Mouse (Mus musculus) NIH3T3 (cell line): ENCODE data around the gene Sfswap.
"Not testable (repeated sequence)": the region's sequence is repeated elsewhere in the genome, so short reads cannot be mapped to it uniquely, and the experiment has no call there.

Source experiments
- DNase-seq: peaks from one replicate; pipeline ENCODE4 v3.0.0-alpha.2; 2012; ENCODE audit warnings: low read depth

Sfswap gene

GRCm38 (mm10) chr5:129500722-129501634 is at the start of gene Sfswap:
Gene Sfswap, plus strand, starts transcription at chr5:129501221.
- peak; percentile 85 for DNase-seq

GRCm38 (mm10) chr5:129452561-129452960 is 48.5 kb upstream of the Sfswap start:
- DNase-seq = no peak

DNA sequence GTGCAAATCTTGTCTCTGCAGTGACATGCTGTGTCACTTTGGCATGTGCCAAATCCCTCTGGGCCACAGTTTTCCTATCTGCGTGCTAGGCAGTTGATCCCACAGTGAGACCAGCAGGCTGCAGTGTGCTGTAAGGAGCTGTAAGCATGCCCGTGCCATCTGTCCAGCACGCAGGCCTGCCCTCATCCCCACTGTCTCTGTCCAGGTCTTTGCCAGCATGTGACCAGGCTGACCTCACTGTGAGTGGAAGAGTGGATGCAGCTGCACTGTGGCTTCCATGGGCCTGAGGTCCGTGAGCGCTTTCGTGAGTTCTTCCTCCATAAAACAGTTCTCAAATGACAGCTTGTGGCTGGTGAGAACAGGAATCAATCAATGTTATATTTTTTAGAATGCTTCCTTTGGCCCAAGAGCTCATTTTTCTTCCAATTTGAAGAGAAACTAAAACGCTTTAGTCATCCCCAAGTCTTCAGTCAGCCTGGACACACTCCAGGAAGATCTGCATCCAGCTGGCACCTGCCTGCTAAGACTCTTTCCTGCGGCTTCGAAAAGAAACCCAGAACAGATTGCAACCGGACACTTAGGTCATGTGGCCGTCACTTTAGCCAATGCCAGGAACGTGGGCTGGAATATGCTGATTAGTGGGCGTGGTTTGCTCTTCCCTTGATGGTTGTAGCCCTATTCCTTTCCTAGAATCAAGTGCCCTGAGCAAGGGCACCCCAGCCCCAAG is 46.1 kb upstream of the Sfswap start:
- peak; percentile 94 for DNase-seq

DNA sequence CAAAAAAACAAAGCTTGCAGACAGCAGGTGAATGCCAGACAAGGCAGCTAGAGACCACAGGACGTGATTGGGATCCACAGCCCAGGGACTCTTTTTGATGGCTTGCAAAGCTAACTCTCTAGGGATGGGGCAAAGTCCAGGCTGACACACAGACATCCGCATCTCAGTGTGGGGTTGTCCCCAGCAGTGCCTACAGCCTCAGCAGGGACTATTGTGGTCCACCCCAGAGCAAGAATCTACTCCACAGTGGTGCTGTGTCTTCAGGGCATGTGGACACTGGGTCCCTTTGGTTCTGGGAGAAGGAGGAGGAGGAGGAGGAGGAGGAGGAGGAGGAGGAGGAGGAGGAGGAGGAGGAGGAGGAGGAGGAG is 45.5 kb upstream of the Sfswap start:
- no peak for DNase-seq

DNA sequence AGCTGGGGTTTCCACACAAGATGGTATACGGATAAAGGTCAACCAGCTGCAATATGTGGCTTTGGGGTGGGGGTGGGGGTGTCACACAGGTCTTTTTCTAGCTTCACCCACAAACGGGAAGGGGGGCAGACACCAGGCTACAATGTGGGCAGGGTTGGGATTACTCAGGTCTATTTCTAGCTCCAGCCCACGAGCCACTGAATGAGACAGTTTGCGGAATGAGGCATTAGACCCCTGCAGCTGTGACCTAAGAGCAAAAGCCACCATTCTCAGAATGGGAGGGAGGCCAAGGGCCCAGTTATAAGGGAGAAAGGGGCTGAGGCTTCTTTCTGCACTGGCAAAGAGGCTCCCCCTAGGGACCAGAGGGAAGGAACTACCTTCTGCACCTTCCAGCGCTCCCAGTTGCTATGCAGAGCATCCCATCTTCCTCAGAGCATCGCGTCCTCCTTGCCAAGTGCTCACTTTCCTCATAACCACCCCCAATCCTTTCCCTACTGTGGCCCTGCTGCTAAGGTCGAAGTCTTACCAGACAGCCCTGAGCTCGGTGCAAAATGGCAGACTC is 44.4 kb upstream of the Sfswap start:
- DNase-seq = no peak

- peak; percentile 9 for DNase-seq
Observed at GRCm38 (mm10) chr5:129458109-129458508, 42.9 kb upstream of the Sfswap start.

DNA sequence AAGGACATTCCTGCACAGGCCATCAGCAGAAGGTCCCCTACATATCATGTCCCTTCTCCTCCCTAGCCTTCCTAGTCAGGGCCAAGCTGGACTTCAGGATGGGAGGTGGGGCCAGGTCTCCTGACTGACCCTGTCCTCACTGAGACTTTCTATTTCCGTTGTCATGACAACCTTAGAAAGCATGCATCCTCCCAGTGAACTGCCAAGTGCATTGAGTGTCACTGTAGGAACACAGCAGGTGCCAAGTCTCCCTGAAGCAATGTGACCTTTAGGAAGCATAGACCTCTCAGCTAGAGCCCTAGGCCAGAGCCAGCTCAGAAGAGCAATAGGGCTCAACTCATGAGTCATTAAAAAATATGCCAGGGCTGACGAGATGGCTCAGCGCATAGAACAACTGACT is 42.5 kb upstream of the Sfswap start:
- DNase-seq = no peak

DNA sequence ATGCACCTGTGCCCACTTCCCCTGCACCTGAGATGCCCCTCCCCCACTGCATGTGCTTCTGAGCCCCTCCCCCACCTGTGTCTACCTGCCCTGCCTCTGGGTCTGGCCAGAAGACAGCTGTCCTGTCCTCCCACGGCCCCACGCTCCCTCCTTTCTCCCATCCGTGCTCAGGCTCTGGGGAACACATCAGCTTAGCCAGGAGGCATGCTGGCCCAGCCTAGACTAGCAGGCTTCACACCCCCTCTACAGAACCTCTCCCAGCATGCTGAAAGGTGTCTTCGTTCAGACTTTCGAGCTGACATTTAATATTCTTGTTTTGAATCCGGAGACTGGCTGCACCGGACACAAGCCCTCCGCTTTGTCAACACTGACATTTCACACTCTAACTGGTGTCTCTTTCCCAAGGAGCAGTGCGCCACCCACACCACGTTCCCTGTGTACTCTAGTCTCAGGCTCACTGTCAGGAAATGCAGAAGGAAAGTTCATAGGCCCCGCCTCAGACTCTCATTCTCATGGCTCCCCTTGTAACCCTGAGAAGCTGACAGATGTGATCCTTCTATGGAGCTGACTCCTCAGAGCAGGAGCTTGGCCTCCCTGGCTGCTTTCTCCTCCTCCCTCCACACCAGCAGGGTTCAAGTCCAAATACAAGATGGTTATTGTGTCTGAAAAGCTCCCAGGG is 40.1 kb upstream of the Sfswap start:
- DNase-seq = no peak

DNA sequence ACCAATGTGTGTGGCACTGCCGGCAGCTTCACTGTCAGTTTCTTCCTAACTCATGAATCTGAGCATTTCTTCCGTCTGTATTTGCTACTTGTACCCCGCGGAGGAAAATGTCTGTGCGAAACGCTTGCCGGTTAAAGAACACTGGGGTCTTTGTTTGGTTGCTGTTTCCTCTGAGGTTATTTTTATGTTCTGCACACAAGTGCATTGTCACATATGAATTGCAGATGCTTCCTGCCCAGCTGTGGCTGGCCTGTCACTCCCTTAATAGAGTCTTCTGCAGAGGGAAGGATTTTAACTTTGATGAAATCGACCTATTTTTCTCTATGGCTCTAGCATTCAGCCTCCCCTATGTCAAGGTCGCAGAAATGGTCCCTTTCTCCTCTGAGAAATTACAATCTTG is 37.4 kb upstream of the Sfswap start:
- not testable (repeated sequence) for DNase-seq

GRCm38 (mm10) chr5:129465788-129466187 is 35.2 kb upstream of the Sfswap start:
- no peak for DNase-seq

GRCm38 (mm10) chr5:129475532-129476045 is 25.4 kb upstream of the Sfswap start:
- no peak for DNase-seq

DNA sequence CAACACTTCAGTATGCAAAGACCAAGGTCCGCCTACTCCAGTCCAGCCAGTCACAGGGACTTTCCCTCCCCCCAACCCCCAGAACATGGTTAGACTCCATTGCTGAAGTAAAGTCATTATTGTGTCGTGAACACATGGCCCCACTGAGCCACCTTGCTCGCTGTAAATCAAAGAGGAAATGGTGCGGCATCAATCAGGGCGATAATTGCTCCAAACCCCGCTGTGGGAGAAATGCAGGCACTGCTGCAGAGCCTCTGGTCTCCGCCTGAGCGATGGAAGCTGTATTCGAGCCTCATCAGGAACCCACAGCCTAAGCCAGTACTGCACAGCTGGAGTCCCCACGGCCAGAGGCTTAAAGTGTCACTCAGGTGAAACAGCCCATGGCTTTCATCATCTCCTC is 11.1 kb upstream of the Sfswap start:
- no peak for DNase-seq

- peak; percentile 16 for DNase-seq
Observed at GRCm38 (mm10) chr5:129501671-129502070, 650 bp downstream of the Sfswap start.

GRCm38 (mm10) chr5:129506886-129507285 is 5.9 kb downstream of the Sfswap start:
- no peak for DNase-seq

DNA sequence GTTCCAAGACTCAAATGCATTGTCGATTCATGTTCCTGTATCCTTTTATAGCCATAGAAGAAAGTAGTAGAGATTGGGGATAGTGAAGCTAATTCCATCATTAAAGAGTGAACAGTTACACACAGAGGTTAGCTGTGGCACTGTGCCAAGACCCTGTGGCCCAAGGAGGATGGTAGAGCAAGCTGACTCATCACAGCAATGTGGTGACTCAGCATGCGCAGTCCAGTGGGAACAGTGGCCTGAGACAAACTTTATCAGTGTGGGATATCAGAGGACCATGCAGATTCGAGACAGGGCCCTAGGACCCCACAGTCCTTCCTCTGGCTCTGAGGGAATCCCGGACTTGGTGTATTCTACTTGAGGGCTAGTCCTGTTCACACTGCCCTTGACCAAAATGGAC is 17.2 kb downstream of the Sfswap start:
- DNase-seq = peak; percentile 94

DNA sequence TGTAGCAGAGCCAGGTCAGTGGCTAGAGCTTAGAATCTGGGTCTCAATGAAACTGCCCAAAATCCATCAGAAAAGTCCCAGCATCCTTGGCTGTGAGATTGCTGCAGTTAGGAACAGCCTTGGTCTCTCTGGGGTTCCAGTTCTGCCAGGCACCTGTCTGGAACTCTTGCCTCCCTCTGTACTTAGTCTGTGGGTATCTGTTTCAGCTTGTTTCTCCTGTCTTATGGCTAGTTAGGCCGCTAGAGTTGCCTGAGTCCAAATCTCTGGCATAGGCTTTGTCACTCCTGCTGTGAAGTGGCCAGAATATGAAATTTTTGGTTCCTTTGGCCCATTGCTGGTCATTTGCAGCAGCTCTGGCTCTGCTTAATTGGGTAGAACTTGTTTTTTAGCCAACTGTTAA is 17.8 kb downstream of the Sfswap start:
- DNase-seq = no peak

DNA sequence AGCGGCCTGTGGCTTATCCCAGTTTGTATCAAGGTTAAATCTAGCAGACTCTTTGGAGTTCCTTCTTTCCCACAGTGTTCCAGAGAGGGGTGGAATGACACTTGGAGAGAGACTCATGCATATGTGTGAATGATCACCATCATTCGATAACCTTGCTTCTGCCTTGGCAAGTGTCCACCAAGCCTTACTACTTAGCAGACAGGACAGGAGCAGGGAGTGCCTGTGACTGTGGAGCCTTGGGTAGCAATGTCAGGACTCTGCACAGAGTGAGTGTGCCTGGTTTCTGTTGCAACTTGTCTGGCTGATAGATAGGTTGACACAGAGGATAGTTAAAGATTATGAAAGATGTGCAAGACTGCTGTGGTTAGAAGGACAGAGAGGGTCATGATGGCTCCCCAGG is 18.6 kb downstream of the Sfswap start:
- no peak for DNase-seq

DNA sequence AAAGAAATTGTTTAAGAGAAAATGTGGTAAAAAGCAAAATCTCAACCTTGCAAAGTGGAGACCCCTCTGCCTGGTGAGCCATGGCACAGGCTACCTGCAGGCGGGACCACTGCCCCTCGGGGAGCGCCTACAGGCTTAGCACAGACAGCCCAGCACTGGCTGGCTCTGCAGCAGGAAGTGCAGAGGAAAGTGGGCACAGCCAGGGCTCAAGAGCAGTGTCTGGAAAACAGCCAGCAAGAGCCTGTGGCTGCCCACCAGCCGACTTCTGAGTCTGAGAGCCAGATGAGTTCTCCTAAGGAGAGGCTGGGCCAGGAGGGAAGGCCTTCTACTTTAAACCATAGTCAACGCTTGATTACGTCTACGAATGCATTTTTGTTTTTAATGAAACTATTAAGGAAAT is 20.5 kb downstream of the Sfswap start:
- DNase-seq = no peak

DNA sequence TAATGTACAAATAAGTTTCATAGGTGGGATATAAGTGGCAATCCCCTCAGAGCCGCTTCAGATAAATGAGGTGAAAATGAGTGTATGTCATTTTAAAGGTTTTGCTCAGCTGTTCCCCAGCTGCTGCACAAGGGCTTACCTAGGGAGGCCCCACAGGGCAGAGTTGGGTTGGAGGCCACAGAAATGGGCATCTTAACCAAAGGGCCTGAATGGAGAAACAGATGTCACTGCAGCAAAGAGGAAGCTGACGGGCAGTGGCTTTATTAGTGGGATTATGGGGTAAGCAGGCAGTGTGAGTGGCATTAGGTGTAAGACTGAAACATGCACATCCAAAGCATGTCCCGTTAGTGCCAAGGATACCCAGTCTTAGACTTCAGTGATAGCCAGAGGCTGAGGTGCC is 20.9 kb downstream of the Sfswap start:
- no peak for DNase-seq

DNA sequence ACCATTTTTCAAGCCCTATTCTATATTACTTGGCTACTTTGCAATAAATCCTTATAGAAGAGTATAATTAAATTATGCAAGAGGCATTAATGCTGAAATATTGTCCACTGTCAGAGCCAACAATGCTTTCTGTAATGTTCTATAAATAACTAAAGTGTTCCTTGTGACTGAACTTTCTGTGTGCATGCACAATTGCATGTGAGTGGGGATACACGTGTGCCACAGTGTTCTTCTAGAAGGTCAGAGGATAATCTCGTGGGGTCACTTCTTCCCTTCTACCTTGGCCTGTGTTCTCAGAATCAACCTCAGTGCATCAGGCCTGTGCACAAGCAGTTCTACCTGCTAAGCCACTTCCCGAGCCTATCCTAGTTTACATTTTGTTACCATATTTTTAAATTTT is 22.1 kb downstream of the Sfswap start:
- no peak for DNase-seq

DNA sequence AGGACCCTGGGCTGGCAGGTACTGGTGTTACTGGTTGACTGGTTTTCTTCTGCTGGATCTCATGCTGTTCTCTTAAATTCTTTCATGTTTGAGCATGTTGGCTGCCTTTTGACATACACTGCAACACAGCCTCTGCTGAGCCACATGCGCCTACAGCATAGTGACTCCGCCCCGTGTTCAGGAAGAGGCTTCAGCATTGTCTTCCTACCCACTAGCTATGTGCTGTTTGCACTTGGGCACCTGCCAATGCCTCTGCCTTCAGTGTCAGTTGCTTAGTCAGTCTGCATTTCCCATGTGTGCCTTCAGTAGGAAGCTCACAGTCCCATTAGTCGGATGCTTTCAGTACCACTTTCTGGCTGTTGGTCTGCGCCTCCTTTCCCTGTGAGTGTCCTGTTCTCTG is 23.7 kb downstream of the Sfswap start:
- peak; percentile 47 for DNase-seq

GRCm38 (mm10) chr5:129527162-129527561 is 26.1 kb downstream of the Sfswap start:
- peak; percentile 76 for DNase-seq
